Mouse (Mus musculus): ENCODE measurements at regions not wholly inside any gene's neighbourhood (a gene's known extent, or its start where the extent isn't known, plus 50 kb on each side); places are given as distances from the start of the nearest gene placed in this dataset.

DNA sequence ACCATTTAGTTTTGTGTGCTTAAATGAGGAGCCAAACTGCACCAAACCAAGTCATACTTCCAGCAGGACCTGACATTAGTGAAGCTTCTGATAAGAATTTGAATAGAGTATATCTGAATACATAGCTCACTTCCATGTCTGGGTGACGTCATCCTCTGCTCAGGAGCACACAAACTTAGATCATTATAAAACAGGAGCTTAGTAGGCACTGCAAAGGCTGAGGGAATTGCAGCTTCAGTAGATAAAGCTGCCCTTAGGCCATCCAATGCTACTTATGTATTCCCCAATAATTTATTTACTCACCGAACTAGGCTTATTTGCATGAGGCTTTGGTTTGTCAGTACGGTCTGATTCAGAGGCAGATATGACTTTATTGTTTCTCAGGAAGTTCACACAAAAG is 297.0 kb downstream of the Ice1 start:
- Histone ChIP-seq H3K9me3 (replicated peaks; ENCODE audit: control insufficient read depth, insufficient read depth, low read length, poor library complexity, severe bottlenecking) (no peaks in the 10 kb centered on the region), H3K27ac (ENCODE audit: insufficient read depth, low read length) (no peak overlapping the region), H3K4me1 (ENCODE audit: control insufficient read depth, insufficient read depth, low read length) (no peaks in the 10 kb centered on the region), H3K27me3 (ENCODE audit: control insufficient read depth, insufficient read depth, low read length, poor library complexity, severe bottlenecking) (no peaks in the 10 kb centered on the region), H3K9ac (ENCODE audit: low read depth, poor library complexity, severe bottlenecking) (no peak overlapping the region), H3K36me3 (ENCODE audit: control insufficient read depth, insufficient read depth, low read length, poor library complexity, severe bottlenecking) (no peaks in the 10 kb centered on the region), H3K4me3 (ENCODE audit: low read depth, low read length) (no peak overlapping the region)
- TF ChIP-seq EP300 (IDR thresholded peaks at IDR 0.05; ENCODE audit: insufficient read depth, low read depth, low read length) (no peak), CTCF (IDR thresholded peaks at IDR 0.05; ENCODE audit: low read depth, low read length) (no peak), POLR2A (IDR thresholded peaks at IDR 0.05; ENCODE audit: insufficient read depth, low read length) (no peak)

DNA sequence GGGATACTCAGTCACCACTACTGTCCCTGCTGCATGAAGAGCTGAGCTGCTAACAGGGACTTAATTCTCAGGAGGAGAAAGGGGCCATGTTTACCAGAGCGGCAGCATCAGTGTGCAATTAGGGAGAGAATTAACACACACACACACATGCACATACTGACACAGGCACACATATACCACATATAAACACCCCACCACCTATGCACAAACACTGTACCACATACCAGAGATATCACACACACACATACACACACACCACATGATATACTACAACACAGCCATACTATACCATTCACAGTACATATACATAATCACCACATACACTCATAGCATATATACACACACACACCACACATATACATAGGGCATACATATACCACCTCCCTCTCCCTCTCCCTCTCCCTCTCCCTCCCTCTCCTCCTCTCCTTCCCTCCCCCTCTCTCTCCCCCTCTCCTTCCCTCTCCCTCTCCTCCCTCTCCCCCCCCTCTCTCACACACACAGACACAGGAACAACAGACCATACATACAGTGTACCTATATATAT is 294.2 kb downstream of the Ice1 start:
- no peak for TF ChIP-seq POLR2A (IDR thresholded peaks at IDR 0.05; ENCODE audit: insufficient read depth, low read length)
- no peak for TF ChIP-seq EP300 (IDR thresholded peaks at IDR 0.05; ENCODE audit: insufficient read depth, low read depth, low read length)
- no peak for TF ChIP-seq CTCF (IDR thresholded peaks at IDR 0.05; ENCODE audit: low read depth, low read length)
- no peak overlapping the region for H3K4me3 ChIP-seq (ENCODE audit: low read depth, low read length)
- H3K27ac ChIP-seq (ENCODE audit: insufficient read depth, low read length), result no peak overlapping the region
- H3K9ac ChIP-seq (ENCODE audit: low read depth, poor library complexity, severe bottlenecking), result no peak overlapping the region
- no peaks in the 10 kb centered on the region for H3K4me1 ChIP-seq (ENCODE audit: control insufficient read depth, insufficient read depth, low read length)
- H3K27me3 ChIP-seq (ENCODE audit: control insufficient read depth, insufficient read depth, low read length, poor library complexity, severe bottlenecking), result no peaks in the 10 kb centered on the region
- no peaks in the 10 kb centered on the region for H3K9me3 ChIP-seq (replicated peaks; ENCODE audit: control insufficient read depth, insufficient read depth, low read length, poor library complexity, severe bottlenecking)
- H3K36me3 ChIP-seq (ENCODE audit: control insufficient read depth, insufficient read depth, low read length, poor library complexity, severe bottlenecking), result no peaks in the 10 kb centered on the region

- Histone ChIP-seq H3K4me3 (ENCODE audit: low read depth, low read length) (no peak overlapping the region), H3K4me1 (ENCODE audit: control insufficient read depth, insufficient read depth, low read length) (no peaks in the 10 kb centered on the region), H3K36me3 (ENCODE audit: control insufficient read depth, insufficient read depth, low read length, poor library complexity, severe bottlenecking) (no peaks in the 10 kb centered on the region), H3K27ac (ENCODE audit: insufficient read depth, low read length) (no peak overlapping the region), H3K9ac (ENCODE audit: low read depth, poor library complexity, severe bottlenecking) (no peak overlapping the region), H3K27me3 (ENCODE audit: control insufficient read depth, insufficient read depth, low read length, poor library complexity, severe bottlenecking) (no peaks in the 10 kb centered on the region), H3K9me3 (replicated peaks; ENCODE audit: control insufficient read depth, insufficient read depth, low read length, poor library complexity, severe bottlenecking) (no peaks in the 10 kb centered on the region)
- TF ChIP-seq EP300 (IDR thresholded peaks at IDR 0.05; ENCODE audit: insufficient read depth, low read depth, low read length) (no peak), CTCF (IDR thresholded peaks at IDR 0.05; ENCODE audit: low read depth, low read length) (no peak), POLR2A (IDR thresholded peaks at IDR 0.05; ENCODE audit: insufficient read depth, low read length) (no peak)
These were observed 293.5 kb downstream of the Ice1 start for GRCm38 (mm10) chr13:70343911-70344310.

DNA sequence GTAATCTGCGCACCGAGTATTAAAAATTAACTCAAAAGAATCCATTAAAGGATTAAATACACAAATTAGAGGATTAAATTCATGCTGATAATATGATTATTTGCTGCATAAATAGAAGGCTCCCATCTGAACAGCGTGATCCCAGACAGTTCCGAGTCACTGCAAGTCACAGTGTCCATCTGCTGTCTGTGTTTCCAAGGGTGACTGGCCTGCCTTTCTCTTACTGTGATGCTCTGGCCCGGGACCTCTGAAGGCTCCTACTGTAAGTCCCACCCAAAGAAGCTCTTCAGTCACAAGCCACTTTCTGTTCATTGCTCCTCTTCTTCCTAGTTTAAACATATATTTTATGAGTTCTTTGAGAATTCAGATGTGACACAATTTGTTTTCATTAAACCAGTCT is 293.1 kb downstream of the Ice1 start:
- Histone ChIP-seq H3K27ac (ENCODE audit: insufficient read depth, low read length) (no peak overlapping the region), H3K36me3 (ENCODE audit: control insufficient read depth, insufficient read depth, low read length, poor library complexity, severe bottlenecking) (no peaks in the 10 kb centered on the region), H3K27me3 (ENCODE audit: control insufficient read depth, insufficient read depth, low read length, poor library complexity, severe bottlenecking) (no peaks in the 10 kb centered on the region), H3K9me3 (replicated peaks; ENCODE audit: control insufficient read depth, insufficient read depth, low read length, poor library complexity, severe bottlenecking) (no peaks in the 10 kb centered on the region), H3K9ac (ENCODE audit: low read depth, poor library complexity, severe bottlenecking) (no peak overlapping the region), H3K4me1 (ENCODE audit: control insufficient read depth, insufficient read depth, low read length) (no peaks in the 10 kb centered on the region), H3K4me3 (ENCODE audit: low read depth, low read length) (no peak overlapping the region)
- TF ChIP-seq POLR2A (IDR thresholded peaks at IDR 0.05; ENCODE audit: insufficient read depth, low read length), result no peak
- no peak for TF ChIP-seq CTCF (IDR thresholded peaks at IDR 0.05; ENCODE audit: low read depth, low read length)
- TF ChIP-seq EP300 (IDR thresholded peaks at IDR 0.05; ENCODE audit: insufficient read depth, low read depth, low read length), result no peak

DNA sequence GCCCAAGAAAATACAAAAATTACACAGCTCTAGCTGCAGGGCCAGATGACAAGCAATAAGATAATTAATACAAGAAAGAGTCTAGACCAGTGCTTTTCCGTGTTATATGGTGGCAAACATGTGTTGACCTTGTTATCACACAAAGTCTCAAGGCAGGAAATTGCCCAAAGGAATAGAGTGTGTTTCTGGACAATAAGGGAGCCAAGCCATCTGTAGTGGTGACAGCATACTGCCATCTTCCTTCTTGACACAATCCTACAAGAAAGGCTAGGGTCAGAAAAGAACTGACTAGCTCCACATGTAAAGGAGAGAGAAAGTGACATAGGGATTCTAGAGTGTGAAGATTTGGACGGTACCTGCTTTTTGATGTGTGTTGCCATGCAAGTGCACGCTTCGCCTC is 289.0 kb downstream of the Ice1 start:
- Histone ChIP-seq H3K27ac (ENCODE audit: insufficient read depth, low read length) (no peak overlapping the region), H3K36me3 (ENCODE audit: control insufficient read depth, insufficient read depth, low read length, poor library complexity, severe bottlenecking) (no peaks in the 10 kb centered on the region), H3K4me1 (ENCODE audit: control insufficient read depth, insufficient read depth, low read length) (no peaks in the 10 kb centered on the region), H3K9ac (ENCODE audit: low read depth, poor library complexity, severe bottlenecking) (no peak overlapping the region), H3K4me3 (ENCODE audit: low read depth, low read length) (no peak overlapping the region), H3K27me3 (ENCODE audit: control insufficient read depth, insufficient read depth, low read length, poor library complexity, severe bottlenecking) (no peaks in the 10 kb centered on the region), H3K9me3 (replicated peaks; ENCODE audit: control insufficient read depth, insufficient read depth, low read length, poor library complexity, severe bottlenecking) (no peaks in the 10 kb centered on the region)
- no peak for TF ChIP-seq CTCF (IDR thresholded peaks at IDR 0.05; ENCODE audit: low read depth, low read length)
- no peak for TF ChIP-seq EP300 (IDR thresholded peaks at IDR 0.05; ENCODE audit: insufficient read depth, low read depth, low read length)
- TF ChIP-seq POLR2A (IDR thresholded peaks at IDR 0.05; ENCODE audit: insufficient read depth, low read length), result no peak

DNA sequence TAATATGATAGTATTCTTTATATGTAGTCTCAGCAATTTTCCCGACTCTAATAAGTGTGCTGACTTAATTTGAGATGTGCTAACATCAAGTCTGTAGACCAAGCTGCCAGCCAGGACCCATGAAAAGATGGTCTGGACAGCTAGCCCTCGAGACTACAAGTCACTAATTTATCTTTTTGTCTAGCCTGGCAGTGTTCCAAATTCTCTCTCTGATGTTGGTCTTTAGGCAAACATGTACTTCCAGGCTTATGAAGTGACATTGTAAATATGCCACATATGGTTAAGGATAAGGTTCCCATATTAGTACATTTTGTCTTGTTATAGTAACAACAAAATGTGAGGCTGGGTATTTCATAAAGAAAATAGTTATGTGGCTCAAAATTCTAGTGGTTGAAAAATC is 288.5 kb downstream of the Ice1 start:
- Histone ChIP-seq H3K4me3 (ENCODE audit: low read depth, low read length) (no peak overlapping the region), H3K27me3 (ENCODE audit: control insufficient read depth, insufficient read depth, low read length, poor library complexity, severe bottlenecking) (no peaks in the 10 kb centered on the region), H3K36me3 (ENCODE audit: control insufficient read depth, insufficient read depth, low read length, poor library complexity, severe bottlenecking) (no peaks in the 10 kb centered on the region), H3K4me1 (ENCODE audit: control insufficient read depth, insufficient read depth, low read length) (no peaks in the 10 kb centered on the region), H3K9ac (ENCODE audit: low read depth, poor library complexity, severe bottlenecking) (no peak overlapping the region), H3K9me3 (replicated peaks; ENCODE audit: control insufficient read depth, insufficient read depth, low read length, poor library complexity, severe bottlenecking) (no peaks in the 10 kb centered on the region), H3K27ac (ENCODE audit: insufficient read depth, low read length) (no peak overlapping the region)
- TF ChIP-seq CTCF (IDR thresholded peaks at IDR 0.05; ENCODE audit: low read depth, low read length) (no peak), EP300 (IDR thresholded peaks at IDR 0.05; ENCODE audit: insufficient read depth, low read depth, low read length) (no peak), POLR2A (IDR thresholded peaks at IDR 0.05; ENCODE audit: insufficient read depth, low read length) (no peak)

Data from ES-Bruce4 (cell line).